Mouse (Mus musculus): Measurements from ENCODE around the gene Cspg4. TPM values are rescaled to one million over a fixed set of nuclear protein-coding genes. Genes with fewer than 3 reads are reported as not detected.

Gene Cspg4
- polyA plus RNA-seq, 1 experiment: 14.5 TPM

GRCm38 (mm10) chr9:56847523-56847922 lies 17.3 kb upstream of the Cspg4 start:
- no peak overlapping the region for H3K4me3 ChIP-seq (ENCODE audit: insufficient read depth, low read depth, low read length)
- 23% methylated on average over 3 of the region's 3 CpGs for WGBS
- TF ChIP-seq POLR2A (IDR thresholded peaks at IDR 0.05; ENCODE audit: low read depth, low read length): no peak
- TF ChIP-seq CTCF (conservative IDR thresholded peaks at IDR 0.05; ENCODE audit: insufficient read depth, insufficient read length, low read depth, low read length): peak; percentile 87
- no peaks in the 10 kb centered on the region for H3K4me1 ChIP-seq (ENCODE audit: control insufficient read depth, insufficient read depth, low read length)
- DNase-seq: peak; percentile 78
- H3K27me3 ChIP-seq (replicated peaks; ENCODE audit: control insufficient read depth, insufficient read depth, low read length): no peaks in the 10 kb centered on the region
- H3K27ac ChIP-seq (ENCODE audit: insufficient read depth, low read depth, low read length): no peak overlapping the region
- H3K36me3 ChIP-seq (ENCODE audit: control insufficient read depth, insufficient read depth, low read length): no peaks in the 10 kb centered on the region

DNA sequence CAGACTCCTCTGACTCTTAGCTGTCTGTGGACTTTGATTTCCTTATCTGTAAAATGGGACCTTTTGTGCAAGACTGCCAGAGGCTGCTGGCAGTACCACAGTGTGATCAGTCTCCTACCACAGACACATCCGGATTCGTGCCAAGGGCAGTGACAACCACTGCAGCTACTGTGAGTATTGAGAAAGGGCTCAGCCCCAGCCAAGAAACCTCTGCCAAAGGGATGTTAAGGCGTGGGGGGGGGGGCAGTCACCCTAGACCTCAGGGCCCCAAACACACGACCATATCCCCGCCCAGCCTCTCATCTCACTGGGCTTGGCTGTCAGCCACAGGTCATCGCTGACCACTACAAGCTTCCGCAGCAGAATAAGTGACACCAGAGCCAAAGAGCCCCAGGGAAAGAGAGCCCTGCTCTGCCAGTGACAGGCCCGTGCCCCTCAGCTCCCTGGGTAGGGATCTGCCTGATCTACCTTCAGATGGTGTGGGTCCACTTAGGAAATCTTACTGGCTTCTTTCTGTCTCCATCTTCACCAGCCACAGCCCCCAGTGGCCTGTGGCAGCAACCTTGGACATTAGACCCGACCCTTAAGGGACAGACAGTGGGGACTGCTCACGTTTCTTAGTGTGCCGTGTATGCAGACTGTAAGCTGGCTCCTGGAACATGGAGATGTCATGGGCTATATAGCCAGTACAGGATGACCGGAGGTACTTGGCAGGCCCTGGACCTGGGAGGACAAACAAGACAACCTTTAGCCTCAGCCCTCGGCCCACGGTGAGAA lies 14.5 kb upstream of the Cspg4 start:
- Histone ChIP-seq H3K27ac (ENCODE audit: insufficient read depth, low read depth, low read length) (no peak overlapping the region), H3K4me1 (ENCODE audit: control insufficient read depth, insufficient read depth, low read length) (no peaks in the 10 kb centered on the region), H3K4me3 (ENCODE audit: insufficient read depth, low read depth, low read length) (no peak overlapping the region), H3K27me3 (replicated peaks; ENCODE audit: control insufficient read depth, insufficient read depth, low read length) (no peaks in the 10 kb centered on the region), H3K36me3 (ENCODE audit: control insufficient read depth, insufficient read depth, low read length) (no peaks in the 10 kb centered on the region)
- WGBS: 71% methylated on average over 14 of the region's 14 CpGs
- TF ChIP-seq CTCF (conservative IDR thresholded peaks at IDR 0.05; ENCODE audit: insufficient read depth, insufficient read length, low read depth, low read length) (no peak), POLR2A (IDR thresholded peaks at IDR 0.05; ENCODE audit: low read depth, low read length) (no peak)
- DNase-seq: peak; percentile 26

DNA sequence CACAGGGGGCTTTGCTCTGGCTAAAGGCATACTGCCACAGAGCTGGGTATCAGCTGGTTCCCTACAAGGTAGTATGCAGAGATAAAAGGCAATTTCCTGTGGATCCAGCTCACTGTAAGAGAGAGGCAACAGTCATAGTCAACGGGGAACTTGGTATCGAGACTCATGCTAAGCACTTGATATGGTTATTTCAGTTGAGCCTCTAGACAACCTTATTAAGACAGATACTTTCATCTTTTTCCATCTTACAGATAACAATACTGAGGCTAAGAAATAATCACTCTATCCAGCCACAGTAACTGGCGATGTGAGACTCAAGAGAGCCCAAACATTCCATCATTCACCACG lies 14.0 kb upstream of the Cspg4 start:
- Histone ChIP-seq H3K36me3 (ENCODE audit: control insufficient read depth, insufficient read depth, low read length) (no peaks in the 10 kb centered on the region), H3K27me3 (replicated peaks; ENCODE audit: control insufficient read depth, insufficient read depth, low read length) (no peaks in the 10 kb centered on the region), H3K4me3 (ENCODE audit: insufficient read depth, low read depth, low read length) (no peak overlapping the region), H3K4me1 (ENCODE audit: control insufficient read depth, insufficient read depth, low read length) (no peaks in the 10 kb centered on the region), H3K27ac (ENCODE audit: insufficient read depth, low read depth, low read length) (no peak overlapping the region)
- DNase-seq: no peak
- 91% methylated on average over 4 of the region's 4 CpGs for WGBS
- TF ChIP-seq POLR2A (IDR thresholded peaks at IDR 0.05; ENCODE audit: low read depth, low read length): no peak
- TF ChIP-seq CTCF (conservative IDR thresholded peaks at IDR 0.05; ENCODE audit: insufficient read depth, insufficient read length, low read depth, low read length): no peak

DNA sequence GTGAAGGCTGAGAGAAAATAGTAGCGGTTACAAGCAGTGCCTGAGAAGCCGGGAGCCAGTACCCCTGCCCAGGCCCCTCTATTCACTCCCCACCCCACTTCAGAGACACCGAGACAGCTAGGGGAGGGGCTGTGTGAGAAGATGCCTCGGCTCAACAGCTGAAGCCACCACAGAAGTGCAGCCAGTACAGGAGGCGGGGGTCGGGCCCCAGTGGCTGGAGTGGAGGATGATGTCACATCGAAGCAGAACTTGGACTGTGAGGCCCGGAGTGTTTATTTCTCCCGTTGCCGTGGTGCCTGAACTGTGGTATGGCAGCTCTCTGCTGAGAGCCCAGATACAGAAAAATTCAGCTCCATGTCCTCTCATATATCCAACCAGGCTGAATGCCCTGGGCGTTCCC lies 13.1 kb upstream of the Cspg4 start:
- TF ChIP-seq CTCF (conservative IDR thresholded peaks at IDR 0.05; ENCODE audit: insufficient read depth, insufficient read length, low read depth, low read length) (no peak), POLR2A (IDR thresholded peaks at IDR 0.05; ENCODE audit: low read depth, low read length) (no peak)
- Histone ChIP-seq H3K4me1 (ENCODE audit: control insufficient read depth, insufficient read depth, low read length) (no peaks in the 10 kb centered on the region), H3K27me3 (replicated peaks; ENCODE audit: control insufficient read depth, insufficient read depth, low read length) (no peaks in the 10 kb centered on the region), H3K27ac (ENCODE audit: insufficient read depth, low read depth, low read length) (no peak overlapping the region), H3K4me3 (ENCODE audit: insufficient read depth, low read depth, low read length) (no peak overlapping the region), H3K36me3 (ENCODE audit: control insufficient read depth, insufficient read depth, low read length) (no peaks in the 10 kb centered on the region)
- 50% methylated on average over 11 of the region's 11 CpGs for WGBS
- no peak for DNase-seq

DNA sequence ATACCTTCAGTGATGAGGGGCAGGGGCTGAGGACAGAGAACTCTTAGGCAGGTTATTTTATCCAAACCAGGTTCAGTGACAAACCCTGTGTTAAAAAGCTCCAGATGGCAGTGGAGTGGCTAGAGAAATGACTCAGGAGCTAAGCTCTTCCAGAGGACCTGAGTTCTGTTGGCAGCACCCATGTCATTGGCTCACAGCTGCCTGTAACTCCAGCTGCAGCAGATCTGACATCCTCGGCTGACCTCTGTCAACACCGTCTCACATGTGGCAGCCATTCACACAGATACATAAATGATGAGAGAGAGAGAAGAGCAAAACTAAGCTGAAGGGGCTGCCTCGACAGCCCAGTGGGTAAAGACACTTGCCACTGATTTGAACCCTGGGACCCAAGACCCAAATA lies 7.4 kb upstream of the Cspg4 start:
- Histone ChIP-seq H3K27ac (ENCODE audit: insufficient read depth, low read depth, low read length) (no peak overlapping the region), H3K27me3 (replicated peaks; ENCODE audit: control insufficient read depth, insufficient read depth, low read length) (no peaks in the 10 kb centered on the region), H3K36me3 (ENCODE audit: control insufficient read depth, insufficient read depth, low read length) (no peaks in the 10 kb centered on the region), H3K4me1 (ENCODE audit: control insufficient read depth, insufficient read depth, low read length) (no peaks in the 10 kb centered on the region), H3K4me3 (ENCODE audit: insufficient read depth, low read depth, low read length) (no peak overlapping the region)
- no peak for DNase-seq
- WGBS: 58% methylated on average over 3 of the region's 3 CpGs
- no peak for TF ChIP-seq POLR2A (IDR thresholded peaks at IDR 0.05; ENCODE audit: low read depth, low read length)
- no peak for TF ChIP-seq CTCF (conservative IDR thresholded peaks at IDR 0.05; ENCODE audit: insufficient read depth, insufficient read length, low read depth, low read length)

GRCm38 (mm10) chr9:56860035-56860434 lies 4.8 kb upstream of the Cspg4 start:
- no peaks in the 10 kb centered on the region for H3K27me3 ChIP-seq (replicated peaks; ENCODE audit: control insufficient read depth, insufficient read depth, low read length)
- no peak for TF ChIP-seq POLR2A (IDR thresholded peaks at IDR 0.05; ENCODE audit: low read depth, low read length)
- TF ChIP-seq CTCF (conservative IDR thresholded peaks at IDR 0.05; ENCODE audit: insufficient read depth, insufficient read length, low read depth, low read length): no peak
- H3K36me3 ChIP-seq (ENCODE audit: control insufficient read depth, insufficient read depth, low read length): no peaks in the 10 kb centered on the region
- no peak overlapping the region for H3K4me3 ChIP-seq (ENCODE audit: insufficient read depth, low read depth, low read length)
- no peak for DNase-seq
- no peak overlapping the region for H3K27ac ChIP-seq (ENCODE audit: insufficient read depth, low read depth, low read length)
- peaks cover 12% of the 10 kb centered on the region; the same call in 1 of the 2 replicates for H3K4me1 ChIP-seq (ENCODE audit: control insufficient read depth, insufficient read depth, low read length)
- 90% methylated on average over 3 of the region's 3 CpGs for WGBS

DNA sequence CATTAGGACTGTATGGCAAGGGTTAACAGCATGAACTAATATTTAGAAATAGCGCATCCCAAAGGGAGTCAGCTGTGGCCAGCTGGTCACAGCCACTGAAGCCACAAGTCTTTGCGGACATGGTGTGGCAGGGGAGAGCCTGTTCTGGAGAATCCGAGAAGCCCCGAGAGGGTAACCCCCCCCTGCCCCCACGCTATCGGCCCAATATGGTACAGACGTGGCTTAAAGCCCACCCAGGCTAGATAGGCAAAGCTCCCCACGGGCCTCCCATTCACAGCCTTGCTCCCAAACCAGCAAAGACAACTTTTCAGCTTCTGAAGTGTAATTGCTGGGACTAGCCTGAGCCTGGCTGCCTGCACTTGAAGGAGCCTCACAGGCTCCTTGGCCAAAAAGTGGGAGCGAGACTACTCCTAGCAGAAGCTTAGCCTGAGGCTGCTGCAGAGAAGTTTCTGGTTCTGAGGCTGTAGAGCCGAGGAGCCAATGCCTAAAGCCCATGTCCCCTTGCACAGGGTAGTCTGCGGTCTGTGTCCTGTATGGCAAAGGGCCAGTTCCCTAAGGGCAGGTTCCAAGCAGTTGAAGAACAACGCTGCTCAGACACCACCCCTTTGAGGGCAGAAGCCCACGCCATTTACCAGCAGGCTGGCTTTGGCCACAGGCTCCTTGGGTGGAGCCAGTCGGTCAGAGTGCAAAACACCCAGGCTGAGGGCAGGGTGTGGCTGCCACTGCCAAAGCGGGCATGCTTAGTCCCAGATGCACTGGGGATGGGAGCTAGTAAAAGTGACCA lies 4.2 kb upstream of the Cspg4 start:
- 38% methylated on average over 15 of the region's 15 CpGs for WGBS
- Histone ChIP-seq H3K36me3 (ENCODE audit: control insufficient read depth, insufficient read depth, low read length) (no peaks in the 10 kb centered on the region), H3K4me3 (ENCODE audit: insufficient read depth, low read depth, low read length) (no peak overlapping the region), H3K4me1 (ENCODE audit: control insufficient read depth, insufficient read depth, low read length) (peaks cover 16% of the 10 kb centered on the region; the same call in 1 of the 2 replicates), H3K27me3 (replicated peaks; ENCODE audit: control insufficient read depth, insufficient read depth, low read length) (no peaks in the 10 kb centered on the region), H3K27ac (ENCODE audit: insufficient read depth, low read depth, low read length) (no peak overlapping the region)
- TF ChIP-seq POLR2A (IDR thresholded peaks at IDR 0.05; ENCODE audit: low read depth, low read length) (no peak), CTCF (conservative IDR thresholded peaks at IDR 0.05; ENCODE audit: insufficient read depth, insufficient read length, low read depth, low read length) (no peak)
- peak; percentile 61 for DNase-seq
